Mouse (Mus musculus): ENCODE measurements around the gene Grin3b.

DNA sequence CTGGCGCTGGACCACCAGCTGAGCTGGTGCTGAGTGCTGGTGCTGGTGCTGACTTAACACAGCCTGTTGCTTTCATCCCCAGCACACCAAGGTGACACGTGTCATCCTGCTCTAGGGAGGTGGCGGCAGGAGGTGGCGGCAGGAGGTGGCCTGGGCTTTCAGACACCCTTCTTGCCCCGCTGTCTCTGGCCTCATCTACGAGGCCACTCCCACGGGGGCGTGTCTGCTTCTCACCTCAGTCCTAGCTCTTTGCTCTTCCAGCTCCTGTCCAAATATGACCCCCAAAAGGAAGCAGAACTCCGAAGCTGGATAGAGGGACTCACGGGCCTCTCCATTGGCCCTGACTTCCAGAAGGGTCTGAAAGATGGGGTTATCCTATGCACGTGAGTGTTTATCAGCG, 20.6 kb downstream of the Grin3b start:
- TF ChIP-seq POLR2A (IDR thresholded peaks at IDR 0.05; ENCODE audit: borderline replicate concordance, control insufficient read depth, low read depth, low read length) = 0 out of 2 replicates have a peak, but pooled peaks have one; percentile 12
- no peak for TF ChIP-seq CTCF (IDR thresholded peaks at IDR 0.05; ENCODE audit: control insufficient read depth, insufficient read depth, low read length)

Measured in bone marrow, adult 2 months (tissue).